Mouse (Mus musculus) lung, postnatal 0 days (tissue): Measurements from ENCODE around the gene Dnajb3.

ENCODE experiments used
- CTCF ChIP-seq: IDR thresholded peaks from 2 replicates; pipeline ENCODE4 v1.5.1; 2016; ENCODE audit warnings: antibody characterized with exemption, mild to moderate bottlenecking
- EP300 ChIP-seq: IDR thresholded peaks from 2 replicates; pipeline ENCODE4 v1.6.1; 2016; ENCODE audit warnings: antibody characterized with exemption, mild to moderate bottlenecking, control low read depth

GRCm38 (mm10) chr1:88235894-88236415 is 30.4 kb upstream of the Dnajb3 start:
- TF ChIP-seq CTCF (no peak), EP300 (no peak)
